Mouse (Mus musculus): ENCODE results near the gene Plppr1.

GRCm38 (mm10) chr4:49284692-49285291 lies 225.7 kb downstream of the Plppr1 start:
- no peak for TF ChIP-seq CTCF (IDR thresholded peaks at IDR 0.05; ENCODE audit: low read depth)
- no peak for TF ChIP-seq EP300 (optimal IDR thresholded peaks at IDR 0.05)

All from stomach, postnatal 0 days (tissue).